Mouse (Mus musculus): ENCODE data around the gene Mob3a.

DNA sequence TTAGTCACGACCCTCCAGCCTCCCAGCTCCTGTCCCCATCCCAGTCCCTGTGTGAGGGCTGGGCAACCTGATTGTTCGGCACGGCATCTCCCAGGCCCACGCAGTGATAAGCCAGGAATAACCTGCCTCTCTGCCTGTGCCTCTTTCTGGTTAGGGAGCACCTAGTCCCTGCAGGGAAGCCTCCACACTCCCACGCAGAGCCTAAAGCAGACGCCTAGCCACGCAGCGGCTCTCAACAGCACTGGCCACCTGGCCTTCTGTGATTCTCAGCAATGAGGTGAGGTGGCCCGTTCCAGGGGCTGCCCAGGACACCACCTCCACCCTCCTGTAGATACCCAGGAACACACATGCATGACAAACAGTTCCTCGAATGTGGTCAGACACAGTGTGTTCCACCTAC, 51.4 kb downstream of the Mob3a start:
- TF ChIP-seq CTCF (IDR thresholded peaks at IDR 0.05; ENCODE audit: borderline replicate concordance, control insufficient read depth, extremely low read depth, insufficient read depth, low read length, poor library complexity) (no peak), POLR2A (IDR thresholded peaks at IDR 0.05; ENCODE audit: control insufficient read depth, extremely low read depth, insufficient read depth, low read length, poor library complexity) (no peak)
